Mouse (Mus musculus): Measurements from ENCODE around the gene Epb41l1. TPM values are rescaled to one million over a fixed set of nuclear protein-coding genes. Genes with fewer than 3 reads are reported as not detected.
"Not testable (repeated sequence)": the region's sequence is repeated elsewhere in the genome, so short reads cannot be mapped to it uniquely, and the experiment has no call there.

Gene Epb41l1
- 10 to 100 TPM; 15.9 to 19.9 TPM for total RNA-seq (2021)

DNA sequence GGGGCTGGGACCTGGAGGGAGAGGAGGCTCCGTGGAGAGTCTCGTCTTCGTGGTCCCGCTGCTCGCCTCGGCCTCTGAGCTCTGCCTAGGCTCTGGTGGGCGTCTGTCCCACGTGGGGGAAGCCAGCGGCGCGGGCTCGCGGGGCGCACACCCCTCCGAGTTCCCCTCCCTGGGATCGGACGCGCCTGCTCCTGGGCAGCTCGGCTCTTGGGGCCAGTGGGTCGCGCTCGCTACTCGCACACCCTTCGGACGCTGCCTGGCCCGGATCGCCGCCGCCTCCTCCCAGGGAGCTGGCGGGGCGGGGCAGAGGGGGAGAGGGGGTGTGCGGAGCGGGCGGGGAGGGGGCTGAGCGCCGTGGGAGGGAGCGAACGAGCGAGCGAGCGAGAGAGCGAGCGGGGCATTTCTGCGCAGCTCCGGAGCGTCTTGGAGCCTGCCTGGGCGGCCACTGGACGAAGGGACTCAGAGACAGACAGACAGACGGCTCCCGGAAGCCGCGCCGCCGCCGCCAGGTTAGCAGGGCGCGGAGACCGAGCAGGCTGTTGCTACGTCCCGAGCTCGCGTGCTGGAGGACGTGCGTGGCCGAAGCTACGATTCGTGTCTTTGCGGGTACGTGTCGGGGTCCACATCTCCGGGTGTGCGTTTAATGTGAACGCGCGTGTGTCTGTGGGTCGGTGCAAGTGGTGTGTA lies at the start of gene Epb41l1:
Epb41l1 (plus strand) TSS at position 216 of the 687 bp plus-strand sequence.
- peak; percentile 60 to 61 for DNase-seq
- intact Hi-C loops (cut with DNase I), result loop anchor here (5.0 kb wide), 1 partner anchor 56 kb away; no protein-coding TSS in a partner anchor

DNA sequence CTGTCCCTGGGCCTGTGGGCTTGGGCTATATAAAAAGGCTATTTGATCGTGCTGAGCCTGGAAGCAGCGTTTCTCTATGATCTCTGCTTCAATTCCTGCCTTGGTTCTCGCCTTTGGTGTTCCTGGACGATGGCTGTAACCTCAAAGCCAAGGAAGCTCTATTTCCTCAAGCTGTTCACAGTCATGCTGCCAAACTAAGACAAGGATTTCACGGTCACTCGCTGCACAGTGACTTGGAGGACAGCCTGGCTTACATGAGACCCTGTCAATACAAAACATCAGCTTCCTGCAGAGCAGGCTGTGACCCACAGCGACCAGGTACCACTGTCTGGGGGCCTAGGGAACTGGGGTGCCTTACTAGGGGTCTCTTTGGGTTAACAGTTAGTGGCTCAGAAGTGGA lies 43.8 kb upstream of the Epb41l1 start:
- DNase-seq, result no peak
- intact Hi-C loops (cut with DNase I), result no loop called here

DNA sequence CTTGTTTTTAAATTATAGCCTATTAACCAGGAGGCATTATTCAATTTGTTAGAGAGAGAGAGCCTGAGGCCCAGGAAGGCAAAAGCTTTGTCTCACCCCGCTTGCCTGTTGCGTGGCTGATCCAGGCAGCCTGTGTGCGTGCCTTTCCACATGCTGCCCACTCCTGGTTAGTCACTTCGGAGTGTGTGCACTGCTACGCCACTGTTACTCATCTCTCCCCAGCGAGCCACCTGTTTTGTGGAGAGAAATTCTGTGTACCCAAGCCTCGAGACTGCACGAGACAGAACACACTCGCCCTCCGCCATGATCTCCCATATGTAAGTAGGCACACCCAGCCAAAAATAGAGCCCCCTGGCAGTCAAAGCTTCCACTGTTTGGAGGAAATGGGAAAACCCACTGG lies 40.8 kb upstream of the Epb41l1 start:
- intact Hi-C loops (cut with DNase I), result loop anchor here (5.0 kb wide), 1 partner anchor 137 kb away; no protein-coding TSS in a partner anchor
- no peak for DNase-seq

DNA sequence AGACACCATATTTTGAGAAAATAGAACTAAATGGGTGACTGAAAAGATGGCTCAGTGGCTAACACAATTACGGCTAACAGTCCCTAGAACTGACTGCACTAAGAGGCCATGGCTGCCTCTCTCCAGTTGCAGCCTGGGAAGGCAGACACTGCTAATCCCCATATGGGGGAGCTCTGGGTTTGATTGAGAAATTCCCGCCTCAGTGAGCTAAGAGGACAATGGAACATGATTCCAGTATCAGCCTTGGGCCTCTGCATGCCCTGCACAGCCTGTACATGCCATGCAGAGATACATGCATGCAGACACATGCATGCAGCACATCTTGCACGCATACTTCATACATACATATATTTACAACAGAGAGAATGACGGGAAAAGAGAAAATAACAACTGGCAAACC lies 39.4 kb upstream of the Epb41l1 start:
- no peak for DNase-seq
- intact Hi-C loops (cut with DNase I), result loop anchor here (5.0 kb wide), 1 partner anchor 136 kb away; no protein-coding TSS in a partner anchor

DNA sequence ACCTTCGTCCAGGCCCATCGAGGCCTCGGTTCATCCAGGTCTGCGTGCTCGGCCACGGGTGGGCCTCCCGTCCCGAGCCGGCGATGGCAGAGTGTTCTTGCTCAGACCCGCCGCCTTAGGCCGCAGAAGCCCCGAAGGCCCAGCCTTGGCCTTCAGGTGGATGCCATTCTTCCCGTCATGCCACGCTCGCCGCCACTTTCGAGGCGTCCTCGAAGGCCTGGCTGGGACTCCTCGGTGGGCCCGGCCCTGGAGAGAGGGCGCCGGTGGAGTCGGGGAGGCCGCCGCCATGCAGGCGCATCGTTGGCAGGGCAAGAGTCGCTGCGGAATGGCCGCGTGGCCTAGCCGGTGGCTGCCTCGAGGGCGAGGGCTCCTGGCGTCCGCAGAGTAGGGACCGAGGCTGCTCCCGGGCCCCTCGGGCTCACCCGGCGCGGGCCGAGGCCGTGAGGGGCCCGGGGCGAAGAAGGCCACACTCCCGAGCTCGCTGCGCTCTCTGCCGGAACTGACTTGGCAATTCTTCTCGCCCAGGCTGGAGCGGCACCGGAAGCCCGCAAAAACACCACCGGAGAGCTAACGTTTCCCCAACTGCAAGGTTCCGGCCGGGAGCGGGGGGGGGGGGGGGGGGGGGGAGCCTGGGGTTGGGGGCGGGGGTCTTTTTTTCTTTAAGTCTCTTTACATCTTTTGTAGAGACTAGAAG lies 28.1 kb upstream of the Epb41l1 start:
- DNase-seq, result peak; percentile 80 to 82
- intact Hi-C loops (cut with DNase I), result not testable (repeated sequence)

DNA sequence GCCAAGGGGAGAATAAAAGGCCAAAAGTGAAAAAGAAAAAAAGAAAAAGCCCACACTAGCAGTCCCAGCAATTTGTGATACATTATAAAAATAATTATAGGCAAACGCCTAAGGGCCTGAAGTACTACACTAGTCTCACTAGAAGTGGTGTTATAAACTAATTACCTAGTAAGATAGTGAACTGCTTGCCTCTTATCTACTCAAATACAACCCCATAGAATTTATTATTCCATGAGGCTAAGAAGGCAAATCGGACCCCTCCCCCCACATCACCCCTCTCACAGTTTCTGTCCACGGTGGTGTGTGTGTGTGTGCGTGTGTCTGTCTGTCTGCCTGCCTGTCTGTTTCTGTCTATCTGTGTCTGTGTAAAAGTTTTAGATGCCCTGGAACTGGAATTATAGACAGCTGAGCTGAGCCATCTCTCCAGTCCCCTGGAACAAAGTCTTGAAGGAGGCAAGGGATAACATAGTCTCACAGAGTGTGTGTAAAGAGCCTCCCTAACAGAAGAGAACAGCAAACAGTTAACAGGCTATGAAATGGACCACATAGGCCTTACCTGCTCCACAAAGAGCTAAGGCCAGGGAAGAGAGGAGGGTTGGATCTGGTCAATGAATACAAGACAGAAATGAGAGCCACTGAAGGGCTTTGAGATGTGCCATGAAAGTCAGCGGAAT lies 27.4 kb upstream of the Epb41l1 start:
- intact Hi-C loops (cut with DNase I), result no loop called here
- DNase-seq, result peak; percentile 3 to 12

DNA sequence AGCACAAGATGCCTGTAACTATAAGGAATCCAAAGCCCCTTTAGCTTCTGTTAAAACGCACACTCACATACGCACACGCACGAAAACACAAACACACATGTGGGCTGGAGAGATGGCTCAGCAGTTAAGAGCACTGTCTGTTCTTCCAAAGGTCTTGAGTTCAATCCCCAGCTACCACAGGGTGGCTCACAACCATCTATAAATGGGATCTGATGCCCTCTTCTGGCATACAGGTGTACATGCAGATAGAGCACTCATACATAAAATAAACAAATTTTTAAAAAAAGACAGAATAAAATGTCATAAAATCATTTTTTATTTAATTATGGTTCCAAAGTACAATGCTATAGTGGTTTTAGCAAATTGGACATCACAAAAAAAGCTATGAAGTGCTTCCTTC lies 26.4 kb upstream of the Epb41l1 start:
- DNase-seq, result no peak
- intact Hi-C loops (cut with DNase I), result no loop called here

DNA sequence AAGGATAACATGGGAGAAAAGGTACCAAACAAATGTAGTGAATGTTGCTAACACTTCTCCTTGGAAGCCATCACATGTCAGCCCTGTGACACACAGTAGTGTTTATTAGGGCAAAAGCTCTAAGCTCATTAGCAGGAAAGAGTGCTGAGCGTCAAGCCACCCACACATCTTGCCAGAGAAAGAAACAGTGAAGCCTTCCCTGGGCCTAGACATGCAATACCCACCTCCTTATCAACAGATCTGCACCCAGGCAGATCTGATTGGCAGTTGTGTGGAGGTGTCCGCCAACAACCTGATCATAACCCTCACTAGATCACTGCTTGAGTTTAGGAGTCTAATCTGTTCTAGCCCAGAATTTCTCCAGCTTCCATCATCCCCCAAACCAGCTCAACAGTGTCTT lies 24.6 kb upstream of the Epb41l1 start:
- no peak for DNase-seq
- intact Hi-C loops (cut with DNase I), result no loop called here

DNA sequence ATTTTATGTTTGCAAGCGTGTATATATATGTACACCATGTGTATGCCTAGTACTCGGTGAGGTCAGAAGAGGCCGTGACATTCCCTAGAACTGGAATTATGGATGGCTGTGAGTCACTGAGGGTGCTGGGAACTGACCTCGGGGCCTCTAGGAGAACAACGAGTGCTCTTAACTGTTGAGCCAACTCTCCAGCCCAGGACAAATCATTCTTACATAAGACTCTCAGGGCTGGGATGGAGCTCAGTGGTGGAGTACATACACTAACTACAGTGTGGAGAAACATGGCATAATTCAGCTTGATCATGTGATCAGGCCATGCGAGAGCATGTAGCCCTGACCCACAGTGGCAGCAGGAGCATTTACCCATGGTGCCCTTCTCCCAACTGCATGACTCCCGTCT lies 22.7 kb upstream of the Epb41l1 start:
- intact Hi-C loops (cut with DNase I), result no loop called here
- DNase-seq, result no peak

DNA sequence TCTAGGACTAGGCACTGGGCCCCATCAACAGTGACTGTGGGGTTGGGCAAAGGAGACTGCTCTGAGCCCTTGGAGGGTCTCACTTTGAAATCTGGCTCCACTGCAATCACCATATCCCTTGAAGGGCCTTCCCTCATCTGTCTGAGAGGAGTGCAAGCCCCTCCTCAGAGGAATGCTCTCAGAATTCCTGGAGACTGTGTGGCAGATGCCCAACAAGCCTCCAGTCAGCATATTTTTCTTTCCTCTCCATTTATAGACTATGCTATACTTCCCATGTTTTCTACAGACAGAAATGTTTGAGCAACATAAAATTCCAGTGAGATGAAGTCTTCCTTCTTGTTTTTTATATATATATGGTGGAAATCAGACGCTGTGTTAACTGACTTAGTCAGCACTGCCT lies 21.2 kb upstream of the Epb41l1 start:
- intact Hi-C loops (cut with DNase I), result no loop called here
- no peak for DNase-seq

DNA sequence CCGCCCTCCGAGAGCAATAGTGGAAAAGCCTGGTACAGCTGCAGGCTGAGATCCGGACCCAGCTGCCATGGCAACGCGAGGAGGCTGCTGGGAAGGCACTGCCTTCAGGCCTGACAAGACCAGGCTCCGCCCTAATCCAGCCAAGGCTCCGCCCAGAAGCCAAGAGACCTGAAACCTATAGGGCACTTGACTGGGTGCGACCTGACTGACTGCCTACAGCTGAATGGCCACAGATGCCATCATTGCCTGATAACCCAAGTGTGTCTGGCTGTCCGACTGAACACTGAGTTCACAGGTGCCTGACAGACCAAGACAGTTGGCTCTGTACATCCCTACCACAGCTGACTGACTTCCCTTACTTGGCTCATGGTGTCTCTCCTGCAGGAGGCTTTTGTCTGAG lies 19.4 kb upstream of the Epb41l1 start:
- no peak for DNase-seq
- intact Hi-C loops (cut with DNase I), result no loop called here

DNA sequence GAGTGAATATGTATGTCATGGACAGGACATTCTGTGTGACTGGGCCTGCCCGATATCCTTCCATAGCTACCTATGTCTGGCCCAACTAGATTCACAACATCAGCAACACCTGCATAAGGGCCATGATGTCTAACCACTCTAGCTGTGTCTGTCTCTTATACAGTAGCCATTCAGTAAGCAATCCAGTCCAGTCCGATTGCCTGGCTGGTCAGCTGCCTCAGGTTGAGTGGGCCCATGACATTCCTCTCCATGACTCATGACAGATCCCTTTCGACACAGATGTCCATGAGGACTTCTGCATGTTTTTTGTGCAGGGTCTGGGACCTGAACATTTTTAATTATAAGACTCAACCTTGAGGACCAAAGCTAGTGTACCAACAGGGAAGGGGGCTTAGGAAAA lies 18.7 kb upstream of the Epb41l1 start:
- intact Hi-C loops (cut with DNase I), result no loop called here
- no peak for DNase-seq

DNA sequence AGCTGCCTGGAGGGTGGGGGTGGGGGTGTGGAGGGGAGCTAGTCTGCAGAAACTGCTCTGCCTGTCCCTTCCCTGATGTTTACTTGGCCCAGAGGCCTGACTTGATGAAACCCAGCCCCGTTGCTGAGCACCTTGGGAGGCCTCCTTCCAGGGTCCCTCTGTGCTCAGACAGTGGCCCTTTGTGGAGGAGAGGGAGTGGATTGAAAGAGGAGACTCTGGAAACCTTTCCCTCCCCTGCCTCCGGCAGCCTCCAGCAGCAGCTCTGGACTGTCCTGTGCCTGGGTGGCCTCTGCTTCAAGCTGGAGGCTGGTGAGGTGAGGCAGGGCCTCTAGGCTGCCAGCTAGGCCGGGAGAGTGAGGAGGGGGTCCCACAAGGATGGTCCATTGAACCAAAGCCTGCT lies 13.7 kb upstream of the Epb41l1 start:
- no peak for DNase-seq
- intact Hi-C loops (cut with DNase I), result no loop called here

DNA sequence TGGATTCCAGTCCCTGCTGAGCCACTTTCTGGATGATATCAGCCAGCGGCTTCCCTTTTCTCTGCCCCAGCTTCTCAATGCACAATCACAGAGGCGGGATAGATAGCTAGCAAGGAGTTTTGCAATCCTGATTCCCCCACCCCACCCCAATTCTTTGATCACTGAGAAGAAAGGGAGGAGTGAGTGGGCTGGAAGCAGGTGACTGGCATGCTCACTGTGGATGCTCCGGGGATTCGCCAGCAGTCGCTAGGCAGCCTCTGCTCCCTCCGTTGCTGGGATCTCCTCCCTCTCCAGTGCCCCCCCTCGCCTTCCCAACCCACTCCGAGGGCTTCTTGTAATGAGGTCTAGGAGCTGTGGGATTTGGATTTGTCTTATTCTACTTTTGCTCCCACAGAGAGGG lies 12.5 kb upstream of the Epb41l1 start:
- intact Hi-C loops (cut with DNase I), result no loop called here
- DNase-seq, result no peak

DNA sequence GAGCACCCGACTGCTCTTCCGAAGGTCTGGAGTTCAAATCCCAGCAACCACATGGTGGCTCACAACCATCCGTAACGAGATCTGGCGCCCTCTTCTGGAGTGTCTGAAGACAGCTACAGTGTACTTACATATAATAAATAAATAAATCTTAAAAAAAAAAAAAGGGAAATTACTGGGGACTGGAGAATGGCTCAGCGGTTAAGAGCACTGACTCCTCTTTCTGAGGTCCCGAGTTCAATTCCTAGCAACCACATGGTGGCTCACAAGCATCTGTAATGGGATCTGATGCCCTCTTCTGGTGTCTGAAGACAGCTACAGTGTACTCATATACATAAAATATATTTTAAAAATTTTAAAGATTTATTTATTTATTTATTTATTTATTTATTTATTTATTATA lies 9.4 kb upstream of the Epb41l1 start:
- DNase-seq; intact Hi-C loops (cut with DNase I): not testable (repeated sequence)

DNA sequence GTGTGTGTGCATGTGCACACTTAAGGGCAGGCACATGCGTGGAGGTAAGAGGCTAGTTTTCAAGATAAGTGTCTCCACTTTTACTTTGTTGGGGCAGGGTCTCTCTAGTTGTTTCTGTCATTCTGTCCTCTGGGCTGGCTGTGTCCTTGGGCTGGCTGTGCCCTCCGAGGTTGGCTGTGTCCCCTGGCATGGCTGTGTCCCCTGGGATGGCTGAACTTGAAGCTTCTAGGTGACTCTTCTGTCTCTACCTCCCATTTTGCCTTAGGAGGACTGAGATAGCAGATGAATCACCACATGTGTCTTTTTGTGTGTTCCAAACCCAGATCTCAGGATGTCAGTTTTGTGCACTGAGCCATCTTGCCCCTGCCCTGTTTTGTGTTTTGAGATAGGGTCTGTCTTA lies 5.7 kb upstream of the Epb41l1 start:
- no peak for DNase-seq
- intact Hi-C loops (cut with DNase I), result no loop called here

DNA sequence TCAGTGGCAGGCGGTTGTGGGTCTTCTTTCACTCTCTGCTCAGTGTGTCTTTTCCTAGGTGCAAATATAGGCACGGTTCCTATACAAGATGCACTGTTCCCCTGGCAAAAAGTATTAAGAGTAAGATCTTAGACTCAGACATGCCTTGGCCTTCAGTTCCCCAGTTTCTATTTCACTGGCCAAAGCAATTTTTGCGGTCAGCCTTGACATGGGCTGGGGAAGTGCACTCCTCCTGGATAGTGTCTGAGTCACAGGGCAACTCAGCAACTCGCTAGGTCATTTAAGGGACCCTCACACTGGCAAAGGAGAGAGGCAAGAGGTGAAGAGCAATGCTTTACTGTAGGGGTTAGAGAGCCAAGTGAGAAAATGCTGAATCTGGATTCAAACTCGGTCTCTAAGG lies 5.0 kb upstream of the Epb41l1 start:
- intact Hi-C loops (cut with DNase I), result loop anchor here (2.0 kb wide), 1 partner anchor 43 kb away; no protein-coding TSS in a partner anchor
- no peak for DNase-seq

DNA sequence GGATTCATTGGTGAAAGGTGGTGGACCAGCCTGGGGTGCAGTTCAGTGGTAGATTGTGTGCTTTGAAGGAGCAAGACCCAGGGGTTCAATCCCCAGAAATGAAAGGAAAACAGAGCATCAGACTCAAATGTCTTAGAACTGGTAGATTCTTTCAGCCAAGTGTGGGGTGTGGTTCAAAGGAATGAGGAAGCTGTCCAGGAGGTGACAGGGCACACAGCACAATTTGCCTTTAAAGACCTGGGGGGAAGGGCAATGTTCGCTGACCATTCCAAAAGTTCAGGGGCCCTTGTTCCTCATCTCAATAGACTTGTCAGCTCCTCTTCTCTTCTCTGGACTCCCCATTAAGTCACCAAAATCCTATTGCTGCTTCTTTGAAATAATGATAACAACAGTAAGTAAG lies 3.5 kb upstream of the Epb41l1 start:
- no peak for DNase-seq
- intact Hi-C loops (cut with DNase I), result loop anchor here (2.0 kb wide), 1 partner anchor 42 kb away; no protein-coding TSS in a partner anchor

DNA sequence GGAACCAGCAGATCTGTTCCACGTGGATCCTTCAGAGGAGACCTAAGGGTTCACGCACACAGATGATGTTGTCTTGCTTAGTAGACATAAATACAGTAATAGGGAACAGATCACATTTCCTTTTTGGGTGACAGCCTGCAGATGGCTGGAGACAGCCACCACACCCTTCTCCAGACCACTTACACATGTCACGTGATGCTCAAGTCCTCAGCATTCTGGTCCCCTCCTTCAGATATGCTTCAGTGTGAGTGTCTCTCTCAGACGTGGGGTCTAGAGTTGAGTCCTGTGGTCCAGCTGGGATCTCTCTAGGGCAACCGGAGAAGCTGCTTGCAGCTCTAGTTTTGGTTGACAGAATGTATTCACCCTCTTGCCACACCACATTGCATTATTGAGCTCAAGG lies 2.2 kb upstream of the Epb41l1 start:
- DNase-seq, result no peak
- intact Hi-C loops (cut with DNase I), result no loop called here

DNA sequence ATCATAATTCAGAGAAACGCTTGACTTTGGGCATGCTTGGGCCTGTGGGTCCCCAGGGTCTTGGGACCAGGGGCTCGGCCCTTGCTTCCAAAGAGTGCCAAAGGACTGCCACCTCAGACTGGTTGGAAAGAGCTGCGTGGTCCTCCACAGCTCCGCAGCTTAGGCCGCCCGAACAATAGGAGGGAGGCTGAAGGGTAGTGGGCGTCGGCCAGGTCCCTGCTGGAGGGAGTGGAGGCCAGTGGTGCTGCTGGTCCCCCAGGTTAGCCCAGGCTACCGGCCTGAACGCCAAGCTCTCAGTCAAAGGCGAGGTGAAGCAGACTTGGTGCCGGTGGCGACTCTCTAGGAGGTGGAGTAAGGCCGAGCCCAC lies 399 bp upstream of the Epb41l1 start:
- intact Hi-C loops (cut with DNase I), result loop anchor here (5.0 kb wide), 1 partner anchor 57 kb away; no protein-coding TSS in a partner anchor

DNA sequence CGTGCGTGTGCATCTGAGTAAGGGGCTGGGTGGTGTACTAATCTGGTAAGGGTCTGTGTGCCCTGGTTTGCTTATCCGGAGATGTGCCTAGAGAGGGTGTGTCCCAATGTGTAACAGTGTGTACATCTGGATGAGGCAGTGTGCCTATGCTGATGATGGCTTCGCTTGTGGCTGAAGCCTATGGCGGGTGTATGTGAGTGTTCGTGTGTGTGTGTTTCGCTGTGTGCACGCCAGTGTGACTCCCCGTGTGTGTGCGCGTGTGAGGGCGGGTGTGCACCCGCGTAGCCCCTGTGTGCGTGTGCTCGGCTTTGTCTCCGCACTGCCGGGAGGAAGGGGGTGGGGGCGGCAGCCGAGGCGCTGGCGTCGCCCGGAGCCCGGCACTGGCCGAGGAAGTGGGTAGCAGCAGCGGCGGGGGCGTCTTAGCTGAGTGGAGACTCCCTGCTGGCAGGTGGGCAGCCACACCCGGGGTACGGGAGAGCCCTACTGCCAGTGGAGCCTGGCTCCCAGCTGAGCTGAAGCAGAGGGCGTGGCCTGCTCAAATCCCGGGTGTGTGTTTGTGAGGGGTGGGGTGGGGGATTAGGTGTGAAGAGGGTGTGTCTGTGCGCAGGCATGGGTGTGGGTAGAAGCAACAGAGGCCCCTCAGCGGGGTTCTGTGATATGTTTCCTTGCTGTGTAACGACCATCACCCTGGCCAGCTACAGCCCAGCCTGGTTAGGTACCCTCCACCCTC lies 837 bp downstream of the Epb41l1 start:
- peak in 1 of 2 experiments; percentile 15 for DNase-seq
- intact Hi-C loops (cut with DNase I), result loop anchor here (5.0 kb wide), 1 partner anchor 56 kb away; no protein-coding TSS in a partner anchor

More for the DNA sequence above, 399 bp upstream of the Epb41l1 start:
- DNase-seq, result no peak
